Mouse (Mus musculus) small intestine, adult 2 months (tissue): Measurements from ENCODE around the gene Pou4f2.

Source experiments
- CTCF ChIP-seq: fragments of 200-500 bp; IDR thresholded peaks from 2 replicates; pipeline ENCODE4 v1.5.1; 2012; ENCODE audit warnings: low read depth, mild to moderate bottlenecking, control low read depth, inconsistent platforms, low read length, moderate library complexity, mixed read lengths; ENCODE audit not compliant: insufficient replicate concordance, insufficient read length; ENCODE audit errors: extremely low read depth
- POLR2A ChIP-seq: fragments of 200-500 bp; IDR thresholded peaks from 2 replicates; pipeline ENCODE4 v1.6.1; 2012; ENCODE audit warnings: low read depth, mild to moderate bottlenecking, control low read depth, inconsistent platforms, low read length, moderate library complexity

DNA sequence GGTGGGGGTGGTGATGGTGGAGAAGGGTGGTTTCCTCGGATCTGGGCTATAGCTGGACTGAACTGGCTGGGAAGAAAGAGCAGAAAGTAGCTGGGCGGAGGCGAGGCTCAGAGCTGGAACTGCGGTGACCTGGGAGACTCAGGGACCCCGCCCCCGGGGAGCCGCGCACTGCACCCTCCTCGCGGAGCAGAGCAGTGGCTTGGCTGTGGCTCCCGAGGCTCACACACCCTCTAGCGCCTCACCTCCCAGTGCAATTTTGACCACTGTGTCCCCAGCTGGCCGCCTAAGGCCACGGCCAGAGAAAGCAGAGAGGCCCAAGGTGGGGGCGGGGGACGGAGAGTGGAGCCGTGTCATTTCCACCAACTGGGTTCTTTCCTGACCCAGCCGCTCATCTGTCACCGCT is 16.3 kb downstream of the Pou4f2 start:
- no peak for TF ChIP-seq POLR2A
- TF ChIP-seq CTCF: no peak
